Mouse (Mus musculus): ENCODE results near the gene Olfr884. TPM values are rescaled to one million over a fixed set of nuclear protein-coding genes. Genes with fewer than 3 reads are reported as not detected.

Olfr884 gene
- polyA plus RNA-seq (2012; rRNA removed) = not detected in 2 replicates

DNA sequence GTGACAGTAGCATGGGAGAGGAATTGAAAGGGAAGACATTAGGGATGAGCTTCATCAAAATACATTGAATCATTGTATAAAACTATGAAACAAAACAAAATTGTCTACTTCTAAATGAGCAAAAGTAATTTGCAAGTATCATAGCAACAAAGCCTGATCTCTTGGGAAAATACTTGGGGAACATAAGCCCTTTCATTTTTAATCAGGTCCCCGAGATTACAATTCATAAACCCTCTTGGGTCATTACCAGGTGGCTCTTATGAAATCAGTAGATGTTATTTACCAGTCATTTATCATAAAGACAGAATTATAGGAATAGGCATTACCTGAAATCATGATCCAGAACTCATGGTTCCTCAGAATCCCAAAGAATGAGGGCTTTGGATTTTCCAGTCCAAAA, at the start of gene Olfr884:
Gene Olfr884 (plus strand): TSS at position 301 of the 400 bp plus-strand sequence.

DNA sequence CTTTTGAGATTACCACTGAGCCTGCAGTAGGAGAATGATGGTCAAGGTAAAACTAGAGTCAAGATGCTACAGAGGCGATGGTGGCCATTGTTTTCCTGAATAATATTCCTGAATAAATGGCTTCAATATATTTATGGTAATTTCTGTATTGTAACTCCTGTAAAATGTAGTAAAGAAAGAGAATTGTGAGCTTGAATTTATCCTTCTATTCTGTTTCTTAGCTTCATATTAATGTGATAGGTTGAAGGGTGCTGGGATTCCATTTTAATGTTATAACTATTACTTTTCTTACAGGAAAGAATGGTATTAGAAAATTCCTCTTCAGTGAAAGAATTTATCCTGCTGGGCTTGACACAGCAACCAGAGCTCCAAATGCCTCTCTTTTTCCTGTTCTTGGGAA, 20.8 kb upstream of the Olfr884 start, which contains the start of gene Olfr883:
Gene Olfr883 (plus strand): TSS at position 301 of the 400 bp plus-strand sequence.

DNA sequence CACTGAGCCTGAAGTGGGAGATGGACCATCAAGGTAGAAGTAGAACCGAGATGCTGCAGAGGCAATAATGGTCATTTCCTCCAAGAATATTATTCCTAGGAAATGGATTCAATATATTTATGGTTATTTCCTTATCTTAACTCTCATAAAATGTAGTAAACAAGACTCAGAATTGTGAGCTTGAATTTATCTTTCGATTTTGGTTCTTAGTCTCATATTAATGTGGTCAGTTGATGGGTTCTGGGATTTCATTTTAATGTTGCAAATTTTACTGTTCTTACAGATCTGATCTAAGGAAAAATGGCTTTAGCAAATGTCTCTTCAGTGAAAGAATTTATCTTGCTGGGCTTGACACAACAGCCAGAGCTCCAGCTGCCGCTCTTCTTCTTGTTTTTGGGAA, 14.7 kb downstream of the Olfr884 start, which contains the start of gene Olfr885:
Gene Olfr885 (plus strand): TSS at position 301 of the 400 bp plus-strand sequence.

DNA sequence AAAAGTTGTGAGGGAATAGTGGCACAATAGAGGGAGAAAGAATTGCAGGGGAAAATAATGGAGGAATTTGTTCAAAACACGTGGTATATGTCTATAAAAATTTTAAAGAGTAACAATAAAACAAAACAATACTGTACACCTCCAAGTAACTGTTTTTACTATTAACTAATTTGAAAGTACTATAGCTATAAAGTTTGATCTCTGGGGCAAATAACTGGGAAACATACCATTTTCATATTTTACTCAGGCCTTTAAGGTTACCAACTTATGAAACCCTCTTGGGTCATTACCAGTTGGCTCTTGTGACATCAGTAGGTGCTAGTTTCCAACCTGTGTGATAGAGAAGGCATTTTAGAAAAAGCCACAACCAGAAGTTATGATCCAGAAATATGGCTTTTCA, 37.4 kb downstream of the Olfr884 start, which contains the start of gene Olfr887:
Gene Olfr887 (plus strand): TSS at position 301 of the 400 bp plus-strand sequence.

Other genes with a start within 250 kb of the Olfr884 start
- not detected in 2 replicates for gene Olfr876, start 243.5 kb upstream of the Olfr884 start, polyA plus RNA-seq (2012; rRNA removed)
- gene Olfr877, start 192.3 kb upstream of the Olfr884 start, polyA plus RNA-seq (2012; rRNA removed) = not detected in 2 replicates
- not detected in 2 replicates for gene Olfr145, start 149.8 kb upstream of the Olfr884 start, polyA plus RNA-seq (2012; rRNA removed)
- not detected in 2 replicates for gene Olfr878, start 128.7 kb upstream of the Olfr884 start, polyA plus RNA-seq (2012; rRNA removed)
- not detected in 2 replicates for gene Olfr881, start 54.7 kb upstream of the Olfr884 start, polyA plus RNA-seq (2012; rRNA removed)
- gene Olfr883, start 20.7 kb upstream of the Olfr884 start, polyA plus RNA-seq (2012; rRNA removed) = not detected in 2 replicates
- gene Olfr885, start 14.8 kb downstream of the Olfr884 start, polyA plus RNA-seq (2012; rRNA removed) = not detected in 2 replicates
- not detected in 2 replicates for gene Olfr887, start 37.5 kb downstream of the Olfr884 start, polyA plus RNA-seq (2012; rRNA removed)
- not detected in 2 replicates for gene Olfr888, start 61.6 kb downstream of the Olfr884 start, polyA plus RNA-seq (2012; rRNA removed)
- not detected in 2 replicates for gene Olfr889, start 68.6 kb downstream of the Olfr884 start, polyA plus RNA-seq (2012; rRNA removed)
- gene Olfr890, start 96.0 kb downstream of the Olfr884 start, polyA plus RNA-seq (2012; rRNA removed) = not detected in 2 replicates
- gene Olfr891, start 134.3 kb downstream of the Olfr884 start, polyA plus RNA-seq (2012; rRNA removed) = not detected in 2 replicates
- gene Olfr893, start 161.8 kb downstream of the Olfr884 start, polyA plus RNA-seq (2012; rRNA removed) = not detected in 2 replicates
- gene Olfr894, start 171.5 kb downstream of the Olfr884 start, polyA plus RNA-seq (2012; rRNA removed) = not detected in 2 replicates
- gene Olfr143, start 206.2 kb downstream of the Olfr884 start, polyA plus RNA-seq (2012; rRNA removed) = not detected in 2 replicates
- gene Olfr895, start 221.3 kb downstream of the Olfr884 start, polyA plus RNA-seq (2012; rRNA removed) = not detected in 2 replicates
- not detected in 2 replicates for gene Olfr896-ps1, start 244.6 kb downstream of the Olfr884 start, polyA plus RNA-seq (2012; rRNA removed)

Data from central nervous system, embryonic 14 days (tissue).